Mouse (Mus musculus) embryo, embryonic 11.5 days (tissue): Measurements from ENCODE around the gene AA467197.

Source experiments
- DNase-seq: peaks from one replicate; pipeline ENCODE4 v3.0.0-alpha.2; 2012; ENCODE audit warnings: low read depth, low spot score

Gene AA467197

GRCm38 (mm10) chr2:122638029-122638428 lies 1.2 kb downstream of the AA467197 start:
- DNase-seq, result no peak

DNA sequence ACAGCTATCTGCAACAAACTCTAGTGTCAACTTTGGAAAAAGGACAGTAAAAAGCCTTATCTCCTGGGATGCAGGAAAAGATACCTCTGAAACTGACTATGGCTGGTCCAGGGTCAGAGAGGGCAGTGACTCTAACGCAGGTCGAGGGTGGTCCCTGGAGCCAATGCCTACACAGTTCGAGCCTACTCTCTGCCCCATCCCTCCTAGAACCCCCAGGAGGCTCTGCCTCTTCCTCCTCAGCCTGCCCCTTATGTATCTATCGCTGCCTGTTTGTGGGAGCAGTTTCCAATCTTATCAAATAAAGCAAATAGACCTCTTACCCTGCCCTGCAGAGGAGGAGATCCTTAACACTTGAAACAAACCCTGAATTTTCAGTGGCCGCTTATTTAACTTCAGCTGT lies 1.9 kb downstream of the AA467197 start:
- DNase-seq, result no peak

GRCm38 (mm10) chr2:122652096-122653084 lies 15.6 kb downstream of the AA467197 start:
- no peak for DNase-seq

DNA sequence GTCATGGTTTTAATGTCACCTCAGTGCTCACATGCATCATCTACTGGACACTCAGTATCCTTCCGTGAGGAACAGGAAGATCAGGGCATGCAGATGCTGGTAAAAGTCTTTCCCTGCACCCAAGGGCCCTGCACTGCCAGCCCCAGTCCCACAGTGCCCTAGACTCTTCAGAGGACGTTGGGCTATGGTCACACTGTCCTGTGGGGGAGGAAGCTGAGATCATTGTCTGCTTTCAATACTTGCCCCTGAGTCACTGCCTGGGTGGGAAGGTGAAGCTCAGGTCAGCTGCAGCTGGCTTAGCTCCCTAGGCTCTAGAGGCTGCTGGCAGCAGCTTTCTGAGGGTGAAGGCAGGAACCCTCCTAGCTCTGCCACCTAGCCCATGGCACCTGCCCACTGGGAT lies 19.3 kb downstream of the AA467197 start:
- DNase-seq, result no peak

- no peak for DNase-seq
These were observed 20.0 kb downstream of the AA467197 start for GRCm38 (mm10) chr2:122656767-122657166.

DNA sequence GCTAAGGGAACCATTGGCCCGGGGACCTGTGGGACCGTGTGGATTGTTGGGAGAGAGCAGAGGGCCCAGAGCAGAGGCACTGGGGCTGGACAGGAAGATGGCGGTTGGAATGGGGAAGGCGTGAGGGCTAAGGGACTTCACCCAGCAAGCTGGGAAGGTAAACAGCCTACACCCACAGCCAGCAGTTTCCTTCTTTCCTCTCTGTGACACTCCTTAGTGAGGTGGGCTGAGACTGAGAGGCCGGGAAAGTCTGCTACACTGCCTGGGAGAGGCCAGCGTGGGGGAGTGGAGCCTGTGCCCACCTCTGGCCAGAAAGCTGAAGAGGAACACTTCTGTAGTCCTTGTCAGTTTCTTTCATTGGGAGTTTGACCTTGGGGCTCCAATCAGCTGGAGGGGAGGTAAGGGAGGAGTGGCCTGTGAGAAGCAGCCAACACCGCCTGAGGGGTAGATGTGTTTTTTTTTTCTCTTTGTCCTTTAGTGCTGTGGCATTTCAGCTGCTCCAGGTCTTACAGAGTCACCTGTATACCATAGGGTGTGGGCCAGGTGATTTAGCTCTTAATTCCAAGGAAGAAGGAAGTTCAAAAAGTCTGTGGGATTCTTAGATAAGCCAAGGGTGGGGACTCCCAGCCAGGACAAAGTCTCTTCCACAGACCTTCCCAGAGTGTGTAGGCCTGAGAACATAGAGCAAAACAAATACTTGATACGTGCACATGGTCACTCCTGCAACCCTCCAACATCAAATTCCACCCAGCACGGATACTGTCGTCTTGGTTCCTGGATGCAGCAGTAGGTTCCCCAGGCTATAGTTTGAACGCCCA lies 21.1 kb downstream of the AA467197 start:
- DNase-seq, result no peak

GRCm38 (mm10) chr2:122659825-122660224 lies 23.0 kb downstream of the AA467197 start:
- DNase-seq, result no peak

DNA sequence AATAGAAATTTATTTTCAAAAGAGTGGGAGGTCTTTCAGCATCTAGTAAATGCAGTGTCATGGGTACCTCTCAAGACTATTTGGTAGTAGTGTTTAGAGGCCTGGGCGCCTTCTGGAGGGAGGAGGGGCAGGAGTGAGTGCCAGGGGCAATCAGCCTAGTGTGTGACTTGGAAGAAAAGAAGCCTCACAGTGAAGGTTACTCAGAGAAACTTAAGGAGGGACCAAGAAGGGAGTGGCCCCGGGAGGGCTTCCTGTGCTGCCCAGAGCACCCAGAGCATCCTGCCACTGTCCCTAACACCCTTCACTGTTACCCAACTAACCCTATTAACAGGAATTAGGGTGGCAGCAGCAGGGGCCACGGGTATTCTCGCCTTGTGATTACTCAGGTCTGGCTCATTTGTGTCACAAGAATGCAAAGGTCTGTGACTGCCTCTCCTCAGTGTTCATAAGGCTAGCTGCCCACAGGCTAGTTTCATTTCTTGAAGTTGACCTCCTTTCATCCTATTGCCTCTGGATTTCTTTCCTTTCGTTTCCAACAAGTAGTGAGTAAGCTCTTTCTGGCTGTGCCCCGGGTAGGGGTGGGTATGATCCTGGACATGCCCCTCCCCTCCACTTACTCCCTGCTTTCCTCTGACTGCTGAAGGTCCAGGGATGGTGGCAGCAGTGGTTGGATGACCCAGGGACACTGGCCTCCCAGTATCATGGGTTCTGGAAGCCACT lies 28.6 kb downstream of the AA467197 start:
- DNase-seq, result no peak

DNA sequence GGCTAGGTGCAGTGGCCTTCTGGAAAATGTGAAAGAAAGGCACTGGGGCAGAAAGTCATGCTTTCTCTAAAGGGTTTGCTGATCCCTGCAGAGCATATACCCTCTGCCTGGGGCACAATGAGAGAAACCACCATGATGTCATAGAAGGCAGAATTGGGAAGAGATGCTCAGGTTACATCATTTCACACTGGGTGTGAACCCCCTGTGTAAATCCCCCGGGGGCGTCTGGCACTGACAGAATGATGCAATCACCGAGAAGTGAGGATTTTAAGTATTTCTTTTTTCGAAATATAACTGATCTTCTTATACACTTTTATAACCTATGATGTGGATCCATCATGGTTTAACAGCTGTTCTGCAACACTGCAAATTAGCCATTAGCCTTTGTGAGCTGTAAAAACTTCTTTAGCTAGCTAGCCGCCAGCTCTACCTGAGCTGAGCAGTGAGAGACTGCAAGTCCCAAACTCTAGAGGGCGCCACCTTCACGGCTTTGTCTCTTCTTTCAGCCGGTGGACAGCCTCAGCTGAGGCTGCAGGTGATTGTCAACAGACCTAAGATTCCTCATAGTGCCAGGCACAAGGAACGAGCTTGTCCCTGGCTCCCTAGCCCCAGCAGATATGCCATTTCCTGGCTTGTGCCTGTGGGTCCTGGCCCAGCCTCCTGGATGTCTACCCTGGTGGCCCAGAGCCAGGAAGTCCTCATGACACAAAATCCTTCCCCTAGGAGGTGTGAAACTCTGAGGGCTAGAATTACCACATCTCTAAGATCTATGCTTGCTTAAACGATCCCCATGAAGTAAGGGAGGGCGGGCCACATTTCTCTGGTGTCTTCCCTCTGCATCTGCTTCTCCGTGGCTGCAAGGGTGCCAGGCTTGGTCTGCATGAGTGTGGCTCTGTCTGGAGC lies 29.4 kb downstream of the AA467197 start:
- DNase-seq, result no peak

- no peak for DNase-seq
These were observed 31.1 kb downstream of the AA467197 start for GRCm38 (mm10) chr2:122667856-122668255.

DNA sequence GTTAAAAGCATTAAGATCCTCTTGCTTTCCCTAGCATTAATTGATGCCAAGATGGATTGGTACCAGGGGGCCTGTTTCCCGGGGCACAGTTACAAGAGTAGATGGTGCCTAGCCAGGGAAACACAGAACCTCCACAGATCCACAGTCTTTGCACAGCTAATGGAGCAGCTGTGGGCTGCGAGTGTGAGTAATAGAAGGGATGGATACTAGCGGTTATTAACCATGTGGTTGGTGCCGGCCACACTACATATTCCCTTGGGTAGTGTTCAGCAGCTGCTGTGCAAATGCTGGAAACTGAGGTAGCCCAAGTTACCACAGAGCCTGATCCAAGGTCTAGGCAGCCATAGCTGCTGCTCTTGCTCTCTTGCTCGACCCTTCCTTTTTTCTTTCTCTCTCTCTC lies 34.9 kb downstream of the AA467197 start:
- DNase-seq, result no peak

DNA sequence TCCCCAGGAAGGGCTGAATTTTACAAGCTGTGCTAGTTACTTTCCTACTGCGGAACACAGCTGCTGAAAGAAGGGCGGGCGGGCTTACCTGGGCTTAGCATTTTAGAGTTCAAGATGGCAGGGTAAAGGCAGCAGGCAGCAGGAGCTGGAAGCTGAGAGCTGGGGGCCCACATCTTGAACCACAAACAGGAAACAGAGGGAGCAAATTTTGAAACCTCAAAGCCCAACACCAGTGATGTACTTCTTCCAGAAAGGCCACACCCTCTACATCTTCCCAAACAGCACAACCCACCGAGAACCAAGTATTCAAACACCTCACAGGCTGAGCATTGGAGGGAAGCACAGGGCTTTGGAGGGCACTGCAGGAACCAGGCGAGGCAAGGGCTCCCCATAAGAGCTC lies 36.1 kb downstream of the AA467197 start:
- no peak for DNase-seq

- DNase-seq, result no peak
These were observed 38.3 kb downstream of the AA467197 start for GRCm38 (mm10) chr2:122675126-122675525.

DNA sequence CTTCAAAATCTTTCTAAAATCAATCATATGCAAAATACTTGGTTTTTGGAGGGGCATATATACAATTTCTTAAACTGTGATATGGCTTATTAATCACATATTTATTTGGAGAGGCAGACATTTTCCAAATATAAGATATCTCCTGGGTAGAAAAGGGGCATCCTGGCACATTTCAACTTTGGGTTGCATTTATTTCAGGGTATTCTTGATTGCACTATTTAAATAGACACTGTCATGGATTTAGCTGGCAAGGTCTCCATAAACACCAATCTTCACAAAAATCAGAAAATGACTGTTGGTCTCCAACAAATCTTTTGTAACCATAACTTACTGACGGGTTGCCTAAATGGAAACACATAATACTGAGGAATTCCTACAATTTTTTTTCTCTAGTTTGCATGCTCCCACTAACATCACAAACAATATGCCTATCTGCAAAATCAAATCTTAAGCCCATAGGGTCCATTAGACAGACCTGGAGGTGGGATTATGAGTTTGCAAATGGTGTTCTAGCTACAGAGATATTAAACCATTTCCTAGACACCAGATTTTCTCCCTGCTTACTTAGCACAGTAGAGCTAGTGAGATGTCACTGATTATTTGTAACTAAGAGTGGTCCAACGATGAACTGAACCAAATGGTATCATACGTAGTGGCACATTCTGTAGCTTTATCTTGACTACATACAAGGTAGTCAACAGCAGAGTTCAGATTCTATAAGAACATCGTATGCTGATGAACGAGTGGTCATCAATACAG lies 44.8 kb downstream of the AA467197 start:
- DNase-seq, result no peak

GRCm38 (mm10) chr2:122682520-122682919 lies 45.7 kb downstream of the AA467197 start:
- DNase-seq, result no peak

GRCm38 (mm10) chr2:122683641-122684040 lies 46.9 kb downstream of the AA467197 start:
- no peak for DNase-seq

- DNase-seq, result no peak
These were observed 49.9 kb downstream of the AA467197 start for GRCm38 (mm10) chr2:122686665-122687064.
